Mouse (Mus musculus) erythroid progenitor cell, adult 5-6 weeks (primary cell): Measurements from ENCODE around the gene Prkaca. TPM values are rescaled to one million over a fixed set of nuclear protein-coding genes. Genes with fewer than 3 reads are reported as not detected.

Experiments
- ATAC-seq: replicated peaks from 2 replicates; pipeline ENCODE4 v1.8.0; 2016; ENCODE audit warnings: moderate number of reproducible peaks, mild to moderate bottlenecking, moderate TSS enrichment, inconsistent platforms; ENCODE audit not compliant: poor library complexity, low FRiP score, severe bottlenecking
- total RNA-seq, 2 experiments: library from RNA; stranded (forward) in 1 of 2; stranded (reverse) in 1 of 2; fragments of 150-400 nt in 1 of 2; fragments of 186-747, 209-891 nt in 1 of 2; gene quantifications; 2 replicates each; pipeline versions ENCODE4 v1.2.3 to v1.2.4; 2015 to 2017; ENCODE audit warnings: low replicate concordance in 2 of 2

Gene Prkaca
- total RNA-seq (2015; ENCODE audit: low replicate concordance): 11.5 and 13.0 TPM in 2 replicates
- 6.7 and 17.2 TPM in 2 replicates for total RNA-seq (2017; ENCODE audit: low replicate concordance)

- peak; percentile 97 for ATAC-seq
Measured at GRCm38 (mm10) chr8:83972150-83973120, at the start of gene Prkaca. Gene Prkaca (plus strand): TSS chr8:83972993.

- ATAC-seq: no peak
Measured at GRCm38 (mm10) chr8:83924585-83924984, 48.2 kb upstream of the Prkaca start.

GRCm38 (mm10) chr8:83926266-83926665, 46.5 kb upstream of the Prkaca start:
- no peak for ATAC-seq

DNA sequence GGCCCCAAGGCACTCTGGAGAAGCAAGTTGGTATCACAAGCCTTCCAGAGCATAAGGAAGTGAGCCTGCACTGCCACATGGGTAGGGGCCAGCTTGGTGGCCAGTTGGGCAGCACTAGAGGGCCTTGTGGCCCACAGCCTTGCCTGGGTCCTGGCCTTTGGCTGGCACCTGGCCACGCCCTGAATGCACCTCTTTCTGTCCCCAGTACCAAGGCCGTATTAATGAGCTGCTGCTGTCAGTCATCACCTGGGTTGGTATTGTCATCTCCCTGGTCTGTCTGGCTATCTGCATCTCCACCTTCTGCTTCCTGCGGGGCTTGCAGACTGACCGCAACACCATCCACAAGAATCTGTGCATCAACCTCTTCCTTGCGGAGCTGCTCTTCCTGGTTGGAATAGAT, 38.6 kb upstream of the Prkaca start:
- ATAC-seq: no peak

- ATAC-seq: no peak
Measured at GRCm38 (mm10) chr8:83934994-83935393, 37.8 kb upstream of the Prkaca start.

DNA sequence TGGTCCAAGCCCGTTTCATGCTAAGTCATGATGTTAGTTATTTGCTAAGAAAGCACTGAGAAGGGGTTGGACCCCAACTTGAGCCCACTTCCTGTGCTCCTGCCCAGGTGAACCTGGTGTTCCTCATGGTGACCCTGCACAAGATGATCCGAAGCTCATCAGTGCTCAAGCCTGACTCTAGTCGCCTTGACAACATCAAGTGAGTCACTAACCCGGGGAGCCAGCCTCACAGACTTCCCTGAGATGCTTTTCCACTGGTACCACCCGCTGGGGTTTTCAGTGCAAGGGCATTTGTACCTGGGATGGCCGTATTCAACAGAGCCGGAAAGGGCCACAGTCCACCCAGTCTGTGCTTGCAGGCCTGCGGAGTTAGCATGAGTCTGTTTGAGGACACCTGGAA, 37.4 kb upstream of the Prkaca start:
- no peak for ATAC-seq

GRCm38 (mm10) chr8:83937645-83938044, 35.1 kb upstream of the Prkaca start:
- no peak for ATAC-seq

DNA sequence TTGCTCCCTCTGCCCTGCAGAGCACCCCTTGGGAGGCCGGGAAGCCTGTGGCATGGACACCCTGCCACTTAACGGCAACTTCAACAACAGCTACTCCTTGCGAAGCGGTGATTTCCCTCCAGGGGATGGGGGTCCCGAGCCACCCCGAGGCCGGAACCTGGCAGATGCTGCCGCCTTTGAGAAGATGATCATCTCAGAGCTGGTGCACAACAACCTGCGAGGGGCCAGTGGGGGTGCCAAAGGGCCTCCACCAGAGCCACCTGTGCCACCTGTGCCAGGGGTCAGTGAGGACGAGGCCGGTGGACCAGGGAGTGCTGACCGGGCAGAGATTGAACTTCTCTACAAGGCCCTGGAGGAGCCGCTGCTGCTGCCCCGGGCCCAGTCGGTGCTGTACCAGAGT, 34.5 kb upstream of the Prkaca start:
- no peak for ATAC-seq

DNA sequence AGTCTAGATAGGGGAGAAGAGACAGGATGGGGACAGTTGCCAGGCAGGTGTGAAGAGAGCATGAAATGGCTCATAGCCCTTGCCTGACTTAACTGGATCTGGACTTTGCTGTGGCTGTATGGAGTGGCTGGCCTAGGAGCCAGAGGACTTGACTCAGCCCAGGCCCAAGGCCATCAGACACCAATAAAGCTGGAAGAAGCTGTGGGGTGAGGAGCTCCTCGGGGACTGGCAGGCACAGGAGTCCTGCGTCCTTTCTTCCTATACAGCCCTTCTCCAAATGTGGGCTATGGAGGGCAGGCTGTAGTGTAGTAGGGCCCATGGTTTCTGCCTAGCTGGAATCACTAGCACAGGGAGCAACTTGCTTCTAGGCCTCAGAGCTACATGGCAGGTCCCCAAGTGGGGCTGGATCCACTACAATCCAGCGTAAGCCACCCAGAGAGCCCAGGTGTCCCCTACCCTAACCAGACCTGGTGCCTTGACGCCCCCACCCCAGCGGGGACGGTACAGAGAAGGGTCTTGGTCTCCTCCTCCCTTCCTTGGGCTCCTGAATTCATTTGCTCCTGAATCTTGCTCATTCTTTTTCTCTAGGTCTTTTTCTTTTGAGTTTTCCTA, 31.6 kb upstream of the Prkaca start:
- no peak for ATAC-seq

DNA sequence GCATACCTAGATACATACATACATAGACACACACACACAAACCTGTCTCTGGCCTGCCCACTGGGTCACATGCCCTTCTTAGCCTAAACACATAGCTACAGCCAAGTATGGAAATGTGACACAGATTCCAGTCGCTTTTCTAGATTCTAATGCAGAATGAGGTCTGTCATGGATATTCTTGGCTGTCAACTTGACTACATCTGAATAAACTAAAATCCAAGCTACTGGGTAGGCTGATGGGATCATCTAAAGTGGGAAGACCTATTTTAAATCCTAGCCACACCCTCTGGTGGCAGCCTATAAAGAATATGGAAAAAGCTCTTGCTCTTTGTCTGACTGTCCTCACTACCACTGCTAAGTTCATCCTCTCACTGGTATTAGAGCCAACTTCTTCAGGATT, 30.3 kb upstream of the Prkaca start:
- ATAC-seq: no peak

DNA sequence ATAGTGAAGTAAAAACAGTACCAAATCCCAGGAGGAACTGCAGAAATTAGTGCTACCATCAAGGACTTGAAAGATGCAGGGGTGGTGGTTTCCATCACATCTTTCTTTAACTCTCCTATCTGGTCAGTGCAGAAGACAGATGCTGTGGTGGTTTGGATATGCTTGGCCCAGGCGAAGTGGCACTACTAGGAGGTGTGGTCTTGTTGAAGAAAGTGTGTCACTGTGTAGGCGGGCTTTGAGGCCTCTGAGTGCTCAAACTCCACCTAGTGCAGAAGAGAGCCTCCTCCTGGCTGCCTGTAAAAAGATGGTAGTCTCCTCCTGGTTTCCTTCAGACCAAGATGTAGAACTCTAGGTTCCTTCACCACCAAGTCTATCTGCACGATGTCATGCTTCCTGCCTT, 27.3 kb upstream of the Prkaca start:
- ATAC-seq: no peak

- no peak for ATAC-seq
Measured at GRCm38 (mm10) chr8:83954749-83955105, 18.1 kb upstream of the Prkaca start.

GRCm38 (mm10) chr8:83955106-83955957, 17.5 kb upstream of the Prkaca start, which contains the start of the genes Gm10644 and Asf1b:
Gene Gm10644 (minus strand): TSS chr8:83955205.
Gene Asf1b (plus strand): TSS chr8:83955507.
- ATAC-seq: peak; percentile 90

DNA sequence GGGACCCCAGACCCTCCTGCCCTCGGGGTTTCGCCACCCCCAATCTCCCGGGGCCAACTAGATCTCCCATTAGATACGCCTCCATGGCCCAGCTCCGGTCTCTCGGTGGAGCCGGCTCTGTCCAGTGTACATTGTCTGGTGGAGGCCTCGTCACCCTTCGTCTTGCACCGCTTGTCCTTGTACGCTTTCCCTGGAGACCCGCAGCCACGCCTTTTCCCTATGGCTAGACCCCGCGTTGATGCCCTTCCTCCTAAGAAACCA, 16.9 kb upstream of the Prkaca start:
- no peak; the same call in 1 of the 2 replicates for ATAC-seq

DNA sequence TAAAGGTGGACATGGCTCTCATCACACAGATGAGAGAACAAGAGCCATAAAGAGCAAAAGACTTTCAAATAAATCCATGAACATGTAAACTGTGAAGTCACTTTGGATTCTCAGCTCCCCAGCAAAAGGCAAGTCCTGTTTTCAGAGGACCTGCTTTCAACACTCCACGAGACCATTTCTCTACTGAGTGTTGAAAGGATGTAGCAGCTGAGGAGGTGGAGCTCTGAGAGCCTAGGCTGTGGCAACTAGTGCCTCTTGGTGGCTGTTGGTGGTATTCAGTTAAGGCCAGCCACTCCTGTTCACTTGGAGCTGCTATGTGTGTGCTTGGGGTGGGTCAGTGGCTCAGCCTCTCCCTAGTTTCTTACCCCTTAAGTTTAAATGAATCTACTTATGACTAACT, 16.0 kb upstream of the Prkaca start:
- peak; percentile 63 for ATAC-seq

GRCm38 (mm10) chr8:83964015-83964765, 8.6 kb upstream of the Prkaca start:
- no peak for ATAC-seq

DNA sequence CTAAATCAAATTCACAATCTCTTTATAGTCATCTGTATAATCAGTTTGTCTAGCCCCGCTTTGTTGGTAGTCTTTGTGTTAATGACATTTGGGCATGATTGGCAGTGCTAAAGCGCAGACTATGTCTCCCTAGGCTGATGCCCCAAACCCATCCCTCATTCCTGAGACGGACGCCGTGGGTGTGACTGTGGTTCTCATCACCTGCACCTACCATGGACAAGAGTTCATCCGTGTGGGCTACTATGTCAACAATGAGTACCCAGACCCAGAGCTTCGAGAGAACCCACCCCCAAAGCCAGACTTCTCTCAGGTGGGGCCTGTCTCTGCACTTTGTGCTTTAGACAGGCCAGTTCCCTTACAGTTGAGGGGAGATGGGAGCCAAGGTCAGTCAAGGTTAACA, 5.1 kb upstream of the Prkaca start:
- ATAC-seq: no peak

- no peak for ATAC-seq
Measured at GRCm38 (mm10) chr8:83971121-83971520, 1.7 kb upstream of the Prkaca start.

DNA sequence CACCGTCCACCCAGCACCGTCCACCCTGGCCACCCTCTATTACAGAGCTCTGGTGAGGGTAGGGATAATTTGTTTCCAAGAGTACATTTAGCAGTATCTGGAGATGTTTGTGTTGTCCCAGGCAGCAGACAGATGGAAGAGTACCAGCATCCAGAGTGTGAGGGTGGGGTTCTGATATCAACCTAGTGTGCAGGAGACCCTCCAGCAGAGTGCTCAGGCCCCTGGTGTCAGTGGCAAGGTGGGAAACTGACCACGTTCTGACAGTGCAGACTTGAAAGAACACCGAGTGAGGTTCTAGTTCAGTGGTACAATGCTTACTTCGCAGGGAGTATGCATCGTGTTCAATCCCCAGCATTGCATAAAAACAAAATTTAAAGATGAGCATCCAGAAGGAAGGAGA, 1.1 kb upstream of the Prkaca start:
- no peak for ATAC-seq
